Mouse (Mus musculus): ENCODE measurements around the gene Ap1s2. TPM values are rescaled to one million over a fixed set of nuclear protein-coding genes. Genes with fewer than 3 reads are reported as not detected.

Gene Ap1s2
- 109 and 124 TPM in 2 replicates for total RNA-seq (2023)

GRCm38 (mm10) chrX:163908337-163909250 lies at the start of gene Ap1s2:
Ap1s2 (plus strand) TSS chrX:163909017.

GRCm38 (mm10) chrX:163958467-163958875 lies 49.7 kb downstream of the Ap1s2 start, which contains the start of gene Zrsr2:
Zrsr2 (minus strand) TSS chrX:163958661.

Other genes starting within 250 kb of the Ap1s2 start
- 0.66 and 0.79 TPM in 2 replicates for gene Rnf138rt1, start 147.7 kb upstream of the Ap1s2 start, total RNA-seq (2023)
- gene Zrsr2, start 49.6 kb downstream of the Ap1s2 start, total RNA-seq (2023): 60.9 and 69.2 TPM in 2 replicates
- 0.29 and 0.35 TPM in 2 replicates for gene Car5b, start 119.0 kb downstream of the Ap1s2 start, total RNA-seq (2023)
- gene Siah1b, start 167.5 kb downstream of the Ap1s2 start, total RNA-seq (2023): 11.0 and 14.0 TPM in 2 replicates
- not detected in 2 replicates for gene Cltrn, start 179.8 kb downstream of the Ap1s2 start, total RNA-seq (2023)
- not detected in 2 replicates for gene Ace2, start 230.3 kb downstream of the Ap1s2 start, total RNA-seq (2023)

All from neutrophil, adult 65 days (primary cell).